In genomic region chr8:89141529-89142235, GRCm38 (mm10) we compare ENCODE assay signal across 14 mouse cellular contexts.
DNase-seq lines count a peak whose midpoint lies in the region; TF ChIP-seq lines count a peak whose summit lies in the region.
"Had no signal": no experiment of that assay in that cellular context is flagged by ENCODE, and none has a peak within 500 bp of the region (broad histone marks: within the 10 kb centered on the region; RNA-seq: fewer than 3 reads in every experiment).

No protein-coding gene starts in this region.

- TF ChIP-seq CTCF in liver, adult 2 months (IDR thresholded peaks at IDR 0.05; ENCODE audit: low read depth, low read length) = no peak

- no peak overlapping the region for H3K27ac ChIP-seq in liver, adult 2 months (replicated peaks; ENCODE audit: insufficient read depth, low read depth, low read length)
- H3K27ac ChIP-seq: embryonic facial prominence, embryonic 15.5 days; forebrain, embryonic 15.5 days; heart, embryonic 13.5 days; hindbrain, embryonic 14.5 days had no signal

- no peaks in the 10 kb centered on the region for H3K36me3 ChIP-seq in liver, adult 2 months (ENCODE audit: control insufficient read depth, insufficient read depth, low read length)
- H3K36me3 ChIP-seq: embryonic facial prominence, embryonic 15.5 days; forebrain, embryonic 15.5 days; heart, embryonic 13.5 days had no signal

- no peak for TF ChIP-seq POLR2A in liver, adult 2 months (IDR thresholded peaks at IDR 0.05; ENCODE audit: extremely low read depth, insufficient read depth, low read length)

- no peak overlapping the region for H3K9ac ChIP-seq in liver, adult 2 months (ENCODE audit: low read depth, low read length)
- H3K9ac ChIP-seq: embryonic facial prominence, embryonic 15.5 days; forebrain, embryonic 15.5 days; heart, embryonic 13.5 days; hindbrain, embryonic 14.5 days had no signal

- H3K79me2 ChIP-seq in liver, adult 2 months (ENCODE audit: control insufficient read depth, insufficient read depth, low read length) = no peaks in the 10 kb centered on the region

- WGBS in liver, adult 2 months = 30% methylated on average over 8 of the region's 8 CpGs

- no peaks in the 10 kb centered on the region for H3K27me3 ChIP-seq in liver, adult 2 months (ENCODE audit: control insufficient read depth, insufficient read depth, low read length)
- H3K27me3 ChIP-seq: embryonic facial prominence, embryonic 15.5 days; forebrain, embryonic 15.5 days had no signal

- H3K4me1 ChIP-seq in liver, adult 2 months (ENCODE audit: control insufficient read depth, insufficient read depth, low read length) = no peaks in the 10 kb centered on the region; the same call in 1 of the 2 replicates
- H3K4me1 ChIP-seq: embryonic facial prominence, embryonic 15.5 days had no signal

- no peak overlapping the region for H3K4me3 ChIP-seq in liver, adult 2 months (ENCODE audit: insufficient read depth, low read depth, low read length)
- H3K4me3 ChIP-seq: embryonic facial prominence, embryonic 15.5 days; forebrain, embryonic 15.5 days; heart, embryonic 13.5 days had no signal

- peak; percentile 46 for DNase-seq in liver, adult 2 months (ENCODE audit: extremely low read depth, low read depth, low spot score)
- DNase-seq in liver = no peak
- peak; percentile 64 for DNase-seq in kidney, adult 9 months
- peak; percentile 58 to 62 for DNase-seq in kidney, postnatal 36 days
- peak; percentile 30 for DNase-seq in retina, postnatal 1 day
- no peak for DNase-seq in frontal cortex, postnatal 36 days (ENCODE audit: low spot score in 2 of 2)
- no peak for DNase-seq in right cerebral cortex, postnatal 36 days (ENCODE audit: low spot score in 2 of 2)
- DNase-seq: adrenal gland, postnatal 14 days; cerebellum, postnatal 10 days; lung, adult 18-20 months had no signal

Comparison
In these comparisons a context has a peak if more than half of its experiments do, and no peak if none do; other contexts are left out.
1. DNase-seq: peak in liver, adult 2 months (single experiment), kidney, adult 9 months (single experiment), kidney, postnatal 36 days (2 of 2) and retina, postnatal 1 day (single experiment); none in liver (single experiment), frontal cortex, postnatal 36 days (0 of 2) and right cerebral cortex, postnatal 36 days (0 of 2).